Mouse (Mus musculus): ENCODE measurements at regions not wholly inside any gene's neighbourhood (a gene's known extent, or its start where the extent isn't known, plus 50 kb on each side); places are given as distances from the start of the nearest gene placed in this dataset.

DNA sequence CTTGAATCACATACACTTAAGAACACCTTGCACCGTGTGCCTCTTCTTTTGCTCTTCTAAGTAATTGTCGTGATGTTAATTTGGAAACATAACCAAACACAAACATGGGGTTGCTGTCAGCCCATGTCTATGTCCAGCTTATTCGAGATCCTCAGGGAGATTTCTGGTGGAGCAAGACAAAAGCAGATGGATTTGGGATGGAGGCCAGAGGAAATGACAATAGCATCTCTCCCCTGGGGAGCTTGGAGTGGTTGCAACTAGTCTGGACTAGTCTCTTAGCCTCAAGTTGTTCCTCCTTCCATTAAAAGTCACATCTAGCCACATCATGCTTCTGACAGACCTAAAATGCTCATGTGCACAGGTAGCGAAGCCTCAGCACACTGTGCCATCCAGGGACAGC, 161.0 kb downstream of the Tomm20 start:
- TF ChIP-seq GATA1 (IDR thresholded peaks at IDR 0.05; ENCODE audit: low read length) = no peak

DNA sequence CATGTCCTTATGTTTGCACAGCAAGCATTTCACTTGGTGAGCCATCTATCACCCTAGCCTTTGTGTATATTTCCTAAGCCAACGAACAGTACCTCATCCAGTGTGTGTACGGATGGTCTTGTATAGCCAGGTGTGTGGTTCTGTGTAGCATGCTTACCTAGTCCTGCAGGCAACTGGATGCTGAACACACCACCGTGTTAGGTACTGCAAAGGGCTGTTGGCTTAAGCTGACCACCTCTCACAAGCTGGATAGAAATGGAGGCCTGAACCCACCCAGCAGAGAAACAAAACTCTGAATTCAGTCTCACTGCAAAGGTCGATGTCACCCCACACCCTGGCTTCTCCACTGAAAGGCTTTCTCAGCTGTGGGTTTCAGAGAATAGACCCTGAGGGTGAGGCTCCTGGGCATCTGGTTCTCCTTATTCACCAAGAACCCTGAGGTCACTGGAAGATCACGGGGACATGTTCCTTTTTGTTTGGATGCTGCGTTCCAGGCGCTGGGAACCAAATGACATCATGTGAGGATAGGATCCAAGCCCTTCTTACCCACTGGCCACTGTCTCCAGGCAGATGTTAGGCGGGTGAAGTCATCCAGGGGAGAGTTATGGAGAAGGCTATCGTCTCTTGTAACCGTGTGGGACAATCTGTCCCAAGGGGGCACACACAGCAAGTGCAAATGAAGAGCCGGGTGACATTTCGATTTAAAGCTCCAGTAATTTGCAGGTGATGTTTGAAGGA, 161.8 kb downstream of the Tomm20 start:
- TF ChIP-seq GATA1 (IDR thresholded peaks at IDR 0.05; ENCODE audit: low read length) = no peak

DNA sequence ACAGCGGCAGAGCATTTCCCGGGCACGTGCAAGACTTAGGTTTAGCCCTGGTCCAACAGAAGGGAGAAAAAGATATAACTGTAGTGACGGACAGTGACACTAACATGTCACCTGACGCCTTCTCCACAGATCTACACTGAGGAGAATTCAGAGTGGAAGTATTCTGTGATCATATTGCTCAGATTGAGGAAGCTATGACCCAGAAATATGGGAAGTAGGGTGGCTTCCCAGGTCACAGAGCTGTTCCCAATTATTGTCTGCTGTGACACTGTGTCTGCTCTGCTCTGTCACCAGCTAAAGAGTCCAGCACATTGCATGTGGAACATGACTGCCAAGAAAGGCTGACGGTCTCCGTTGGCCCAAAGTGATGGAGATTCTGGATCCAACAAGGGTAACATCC, 167.0 kb downstream of the Tomm20 start:
- no peak for TF ChIP-seq GATA1 (IDR thresholded peaks at IDR 0.05; ENCODE audit: low read length)

DNA sequence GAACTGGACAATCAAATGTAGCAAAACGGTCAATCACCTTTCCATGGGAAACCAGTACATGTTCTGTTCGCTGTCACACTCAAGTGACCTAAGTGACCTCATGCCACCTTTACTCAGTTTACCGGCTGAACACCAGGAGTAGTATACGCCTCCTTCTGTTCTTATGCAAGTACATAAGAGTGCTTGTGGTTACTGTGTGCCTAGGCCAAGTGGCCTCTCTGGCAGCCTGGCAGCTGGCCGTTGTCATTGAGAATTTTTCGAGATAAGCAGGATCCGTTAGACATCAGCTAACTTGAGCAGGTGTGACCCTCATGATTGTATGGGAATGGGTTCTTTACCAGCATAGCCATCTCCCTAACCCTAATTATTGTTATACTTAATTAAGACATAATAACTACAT, 167.5 kb downstream of the Tomm20 start:
- TF ChIP-seq GATA1 (IDR thresholded peaks at IDR 0.05; ENCODE audit: low read length) = no peak

DNA sequence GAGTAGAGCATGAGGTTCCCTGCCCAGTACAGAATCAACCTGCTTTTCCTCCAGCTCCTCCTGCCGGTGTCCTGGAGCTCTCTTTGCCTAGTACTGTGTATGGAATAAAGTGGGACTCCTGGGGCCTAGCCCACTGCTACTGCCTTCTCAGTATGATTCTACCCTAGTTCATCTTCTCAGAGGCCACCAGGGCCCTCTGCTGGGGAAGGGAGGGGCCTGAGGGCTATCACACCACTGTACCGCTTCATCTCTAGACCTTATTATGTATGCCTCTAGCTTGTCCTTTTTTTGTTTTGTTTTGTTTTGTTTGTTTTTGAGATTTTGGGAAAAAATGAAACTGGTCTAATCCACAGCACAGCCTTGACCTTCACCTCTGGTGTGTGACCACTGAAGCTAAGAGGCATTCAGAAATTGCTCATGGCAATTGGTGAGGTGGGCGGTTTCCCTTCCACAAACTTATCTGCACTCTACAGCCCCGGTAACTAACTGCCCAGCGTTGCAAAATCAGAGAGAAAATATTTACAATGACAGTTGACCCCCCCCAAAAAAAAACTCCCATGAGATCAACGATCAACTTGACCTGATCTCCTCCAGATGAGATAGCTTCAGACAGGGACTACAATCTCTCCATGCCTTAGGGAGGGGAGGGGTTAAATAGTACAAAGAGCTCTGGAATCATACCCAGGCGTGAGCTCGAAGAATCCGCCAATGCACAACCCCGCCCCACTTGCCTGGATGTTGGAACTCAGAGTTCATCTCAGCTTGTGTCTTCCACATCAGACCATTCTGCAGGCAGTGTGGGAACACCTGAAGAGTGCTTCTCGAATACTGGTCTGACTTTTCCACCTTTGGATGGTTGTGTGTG, 168.8 kb downstream of the Tomm20 start:
- no peak for TF ChIP-seq GATA1 (IDR thresholded peaks at IDR 0.05; ENCODE audit: low read length)

DNA sequence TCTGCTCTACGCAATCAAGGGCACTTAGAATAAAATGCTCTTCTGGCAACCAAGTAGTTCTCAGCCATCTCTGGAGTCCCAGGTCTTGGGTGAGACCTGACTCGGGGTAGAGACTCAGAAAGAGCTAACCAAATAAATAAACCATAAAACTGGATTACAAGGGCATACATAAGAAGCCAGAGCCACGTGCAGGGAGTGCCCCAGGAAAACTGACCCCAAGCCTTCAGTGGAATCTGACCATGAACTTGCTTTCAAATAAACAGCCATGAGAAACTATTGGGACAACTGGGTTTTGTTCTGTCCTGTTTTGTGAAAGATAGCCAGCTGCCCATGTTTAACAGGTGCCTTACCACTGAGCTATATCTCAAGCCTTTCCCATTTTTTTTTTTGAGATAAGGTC, 170.3 kb downstream of the Tomm20 start:
- no peak for TF ChIP-seq GATA1 (IDR thresholded peaks at IDR 0.05; ENCODE audit: low read length)

DNA sequence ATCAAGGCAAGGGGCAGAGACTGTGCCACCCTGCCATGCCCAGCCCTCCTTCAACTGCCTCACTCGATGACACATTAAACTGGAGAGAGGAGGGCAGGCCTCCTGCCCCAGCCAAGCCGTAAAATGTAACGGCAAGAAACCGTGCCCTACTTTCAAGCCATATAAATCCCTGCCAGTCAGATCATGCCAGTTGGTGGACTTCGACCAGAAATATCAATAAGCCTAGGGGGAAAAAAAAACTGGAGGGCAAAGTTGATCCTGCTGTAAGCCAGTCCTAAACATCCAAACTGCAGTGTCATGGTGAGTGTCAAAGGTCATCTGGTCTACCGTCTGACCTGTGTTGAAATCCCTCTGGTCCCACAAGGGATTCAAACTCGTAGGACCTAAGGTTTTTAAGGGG, 170.8 kb downstream of the Tomm20 start:
- no peak for TF ChIP-seq GATA1 (IDR thresholded peaks at IDR 0.05; ENCODE audit: low read length)

DNA sequence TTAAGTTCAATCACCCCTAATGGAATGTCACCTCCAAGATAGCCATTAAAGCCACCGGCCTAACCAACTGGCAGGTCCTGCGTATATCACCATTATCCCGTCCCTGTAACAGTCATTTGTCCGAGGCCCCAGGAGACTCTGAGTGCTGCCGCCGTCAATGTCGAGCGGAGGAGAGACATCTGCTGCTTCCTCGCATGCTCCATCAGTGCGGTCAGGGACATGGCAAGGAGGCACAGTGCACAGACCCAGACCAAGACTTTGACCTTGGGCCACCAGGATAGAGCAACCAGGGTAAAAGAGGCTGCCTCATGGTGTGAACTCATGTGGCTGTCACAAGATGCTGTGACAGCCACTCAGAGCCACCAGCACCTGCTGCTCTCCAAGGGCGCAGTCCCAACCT, 172.9 kb downstream of the Tomm20 start:
- no peak for TF ChIP-seq GATA1 (IDR thresholded peaks at IDR 0.05; ENCODE audit: low read length)

DNA sequence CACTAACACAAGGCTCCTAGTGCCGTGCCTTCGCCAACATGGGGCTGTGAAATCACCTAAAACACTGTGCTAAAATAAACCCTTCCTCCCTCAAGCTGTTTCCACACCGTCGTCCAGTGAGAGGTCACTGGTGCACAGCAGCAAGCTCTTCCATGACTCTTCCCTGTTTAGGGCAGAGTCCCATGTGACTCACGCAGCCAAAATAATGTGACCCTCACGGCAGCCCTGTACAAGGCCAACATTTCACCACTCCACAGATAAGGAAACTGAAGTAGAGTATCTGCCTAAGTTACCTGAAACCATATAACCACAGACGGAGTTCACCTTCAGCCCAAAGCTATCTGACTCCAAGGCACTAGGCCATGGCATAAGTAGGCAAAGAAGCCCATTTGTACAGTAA, 173.4 kb downstream of the Tomm20 start:
- TF ChIP-seq GATA1 (IDR thresholded peaks at IDR 0.05; ENCODE audit: low read length) = no peak

DNA sequence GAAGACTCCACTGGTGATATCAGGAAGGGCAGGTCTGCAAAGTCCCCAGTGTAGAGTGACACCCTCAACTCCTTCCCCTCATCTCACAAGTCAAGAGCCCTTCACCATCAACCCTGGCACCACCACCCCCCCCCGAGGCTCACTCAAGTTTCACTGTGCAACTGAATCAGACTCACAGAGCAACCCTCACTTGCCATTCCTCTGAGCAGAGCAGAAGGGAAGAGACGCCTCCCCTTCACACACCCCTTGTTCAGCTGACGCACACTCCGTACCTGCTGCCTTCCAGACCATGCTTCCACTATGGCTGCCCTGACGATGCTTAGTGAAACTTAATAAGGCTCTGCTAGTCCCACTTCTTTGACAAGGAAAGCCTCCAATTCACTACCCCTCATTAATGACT, 174.4 kb upstream of the Irf2bp2 start:
- no peak for TF ChIP-seq GATA1 (IDR thresholded peaks at IDR 0.05; ENCODE audit: low read length)

DNA sequence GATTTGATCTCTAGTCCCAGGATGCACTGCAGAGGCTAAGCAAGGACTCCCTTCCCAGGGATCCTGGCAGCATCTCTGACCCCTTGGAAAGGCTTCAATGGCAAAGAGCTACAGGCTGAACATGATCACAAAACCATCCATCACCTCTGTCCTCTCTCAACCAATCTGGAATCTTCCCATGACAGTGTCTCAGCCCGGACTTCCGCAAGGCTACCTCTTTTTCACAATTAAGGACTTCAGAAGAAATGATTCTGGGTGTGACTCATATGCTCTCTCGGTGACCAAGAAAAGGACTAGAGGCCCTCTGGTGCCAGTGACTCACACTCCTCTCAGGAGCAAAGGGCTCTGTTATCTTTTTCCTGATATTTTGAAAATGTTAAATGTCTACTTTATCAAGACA, 173.6 kb upstream of the Irf2bp2 start:
- no peak for TF ChIP-seq GATA1 (IDR thresholded peaks at IDR 0.05; ENCODE audit: low read length)

DNA sequence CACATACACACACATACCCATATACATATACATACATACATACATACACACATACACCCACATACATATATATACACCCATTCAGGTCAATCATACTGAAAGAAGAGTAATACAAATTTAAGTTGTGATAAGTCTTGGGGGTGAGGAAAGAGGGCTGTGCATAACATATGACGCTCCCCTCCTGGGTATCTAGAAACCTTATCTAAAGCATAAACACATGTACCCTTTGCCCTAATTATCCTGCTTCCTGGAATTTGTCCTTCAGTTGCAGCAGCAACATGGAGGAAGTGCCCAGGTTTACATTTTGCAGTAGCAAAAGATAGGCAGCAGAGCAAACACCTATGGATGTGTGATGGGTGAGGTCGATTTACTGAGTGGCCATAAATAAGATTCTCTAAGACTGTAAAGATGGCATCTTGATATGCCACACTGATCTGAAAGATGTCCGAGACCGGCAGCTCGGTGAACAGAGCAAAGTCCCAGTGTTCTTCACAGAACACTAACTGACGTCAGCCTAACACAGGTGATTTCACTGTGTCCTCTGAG, 172.0 kb upstream of the Irf2bp2 start:
- no peak for TF ChIP-seq GATA1 (IDR thresholded peaks at IDR 0.05; ENCODE audit: low read length)

DNA sequence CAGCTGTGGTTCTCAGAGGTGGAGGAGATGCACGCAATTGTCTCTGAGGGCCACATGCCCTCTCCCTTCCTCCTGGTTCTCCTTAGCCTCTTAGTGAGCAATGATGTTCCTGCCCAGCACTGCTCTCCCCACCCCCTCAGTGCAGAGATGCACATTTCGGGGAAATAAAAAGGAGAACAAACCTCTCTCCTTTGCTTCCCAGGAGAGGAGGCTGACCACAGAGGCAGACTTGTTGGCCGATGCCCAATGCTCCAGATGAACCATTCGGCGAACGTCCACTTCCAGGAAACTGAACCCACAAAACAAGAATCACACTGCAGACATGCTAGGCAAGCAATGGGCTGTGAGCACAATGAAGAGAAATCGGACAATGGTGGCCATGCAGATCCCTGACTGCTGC, 169.8 kb upstream of the Irf2bp2 start:
- TF ChIP-seq GATA1 (IDR thresholded peaks at IDR 0.05; ENCODE audit: low read length) = no peak

DNA sequence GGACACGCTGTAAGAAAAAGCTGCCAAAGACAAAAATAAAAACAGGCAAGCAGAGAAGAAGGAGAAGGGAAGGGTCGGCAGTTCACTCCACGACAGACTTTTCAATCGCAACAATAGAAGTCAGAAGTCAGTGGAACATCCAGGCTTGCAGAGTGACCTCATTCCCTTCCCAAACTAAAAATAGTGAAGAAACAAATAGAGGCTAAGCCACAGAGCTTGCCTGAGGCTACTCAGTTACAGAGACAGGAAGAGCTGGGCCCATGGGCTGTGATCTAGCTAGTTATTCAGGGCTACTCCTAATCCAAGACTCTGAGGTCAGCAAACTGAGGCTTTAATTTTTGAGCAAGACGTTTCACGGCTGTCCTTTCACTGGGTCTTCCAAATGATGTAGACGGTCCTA, 165.9 kb upstream of the Irf2bp2 start:
- no peak for TF ChIP-seq GATA1 (IDR thresholded peaks at IDR 0.05; ENCODE audit: low read length)

DNA sequence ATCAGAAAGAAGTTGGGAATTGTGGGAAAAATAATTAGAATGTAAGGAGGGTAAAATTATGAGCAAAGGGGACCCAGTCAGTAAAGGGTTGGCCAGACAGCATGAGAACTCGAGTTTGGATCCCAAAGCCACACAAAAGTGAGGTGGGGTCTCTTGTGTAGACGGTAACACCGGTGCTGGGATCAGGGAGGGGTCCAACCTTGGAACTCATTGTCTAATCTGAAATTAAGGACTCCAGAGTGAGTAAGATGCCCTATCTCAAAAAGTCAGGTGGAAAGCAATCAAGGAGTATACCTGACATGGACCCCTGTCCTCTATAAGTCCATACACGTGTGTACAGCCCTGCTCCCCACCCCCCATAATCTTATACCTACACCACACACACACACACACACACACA, 165.2 kb upstream of the Irf2bp2 start:
- TF ChIP-seq GATA1 (IDR thresholded peaks at IDR 0.05; ENCODE audit: low read length) = no peak

DNA sequence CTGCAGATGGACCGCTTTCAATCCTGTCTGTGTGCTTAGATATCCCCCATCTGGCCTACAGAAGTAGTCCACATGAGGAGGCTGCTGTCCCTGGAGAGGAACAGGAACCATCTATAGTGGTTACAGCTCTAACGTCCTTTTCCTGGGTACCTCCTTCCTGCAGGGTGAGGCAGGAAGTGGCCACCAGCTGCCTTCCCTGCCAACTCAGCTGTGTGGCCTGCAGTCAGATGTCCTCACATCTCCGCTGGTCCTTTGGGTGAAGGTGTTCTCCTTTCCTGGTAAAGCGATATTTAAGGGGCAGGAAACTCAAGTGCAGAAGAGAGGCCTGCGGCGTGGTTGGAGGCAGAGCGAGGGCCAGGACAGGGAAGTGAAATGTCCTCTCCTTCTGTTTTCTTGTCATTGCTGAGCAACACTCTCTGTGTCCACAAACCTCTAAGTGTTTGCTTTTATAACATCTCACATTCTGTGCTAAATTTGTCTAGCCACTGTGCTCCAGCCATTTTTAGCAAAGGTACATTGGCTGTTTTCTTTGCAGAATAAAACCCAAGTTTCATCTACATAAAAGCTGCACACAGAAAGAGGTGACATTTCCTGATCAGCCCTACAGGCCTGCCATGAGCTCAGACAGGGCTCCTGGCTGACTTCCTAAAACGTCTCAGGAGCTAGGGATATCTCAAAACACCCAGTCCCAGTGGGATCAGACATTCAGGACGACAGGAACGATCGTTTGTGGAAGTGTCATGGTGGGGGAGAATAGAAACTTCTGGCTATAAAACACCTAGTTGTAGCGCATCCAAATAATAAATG, 164.4 kb upstream of the Irf2bp2 start:
- TF ChIP-seq GATA1 (IDR thresholded peaks at IDR 0.05; ENCODE audit: low read length) = no peak

All from G1E-ER4 (cell line).